Mouse (Mus musculus): ENCODE results near the gene Sp9. TPM values are rescaled to one million over a fixed set of nuclear protein-coding genes. Genes with fewer than 3 reads are reported as not detected.

Sp9 gene
- polyA plus RNA-seq, 1 experiment from 2014 or later, result 1.6 TPM

GRCm38 (mm10) chr2:73304506-73304905, 32.8 kb downstream of the Sp9 start:
- Histone ChIP-seq H3K9ac (replicated peaks; ENCODE audit: low read length) (no peak overlapping the region), H3K27ac (replicated peaks; ENCODE audit: low read depth, low read length) (no peak overlapping the region), H3K27me3 (ENCODE audit: control insufficient read depth, insufficient read depth, low read length) (no peaks in the 10 kb centered on the region), H3K36me3 (replicated peaks; ENCODE audit: control insufficient read depth, insufficient read depth, low read depth, low read length) (peaks cover 3% of the 10 kb centered on the region; the same call in 1 of the 2 replicates), H3K4me2 (ENCODE audit: low read depth, low read length) (no peak overlapping the region), H3K9me3 (replicated peaks; ENCODE audit: control insufficient read depth, low read length) (no peaks in the 10 kb centered on the region), H3K4me1 (ENCODE audit: control insufficient read depth, insufficient read depth, low read length) (no peaks in the 10 kb centered on the region), H3K4me3 (ENCODE audit: low read depth, low read length) (no peak overlapping the region)
- DNase-seq (ENCODE audit: low spot score), result no peak
- WGBS, result 89% methylated on average over 5 of the region's 5 CpGs
- ATAC-seq (replicated peaks; ENCODE audit: insufficient number of reproducible peaks, low FRiP score, low TSS enrichment, low read depth), result no peak

- 88% methylated on average over 7 of the region's 7 CpGs for WGBS
These were observed 34.3 kb downstream of the Sp9 start for GRCm38 (mm10) chr2:73306006-73306405.

GRCm38 (mm10) chr2:73312152-73313116, 40.7 kb downstream of the Sp9 start, which contains the start of the genes Scrn3 and Cir1:
Gene Scrn3, plus strand, starts transcription at chr2:73312601.
Gene Cir1, minus strand, starts transcription at chr2:73312701.
- ATAC-seq (replicated peaks; ENCODE audit: insufficient number of reproducible peaks, low FRiP score, low TSS enrichment, low read depth), result peak; percentile 93
- H3K4me1 ChIP-seq (ENCODE audit: control insufficient read depth, insufficient read depth, low read length), result no peaks in the 10 kb centered on the region; the same call in 1 of the 2 replicates
- peaks cover 3% of the 10 kb centered on the region; the same call in 1 of the 2 replicates for H3K36me3 ChIP-seq (replicated peaks; ENCODE audit: control insufficient read depth, insufficient read depth, low read depth, low read length)
- WGBS, result under 1% methylated on average over 64 of the region's 64 CpGs
- H3K27ac ChIP-seq (replicated peaks; ENCODE audit: low read depth, low read length), result 0 out of 2 replicates have a peak within 1 kb of the TSS, but pooled peaks have one; percentile 15
- no peaks in the 10 kb centered on the region for H3K9me3 ChIP-seq (replicated peaks; ENCODE audit: control insufficient read depth, low read length)
- H3K9ac ChIP-seq (replicated peaks; ENCODE audit: low read length), result peak within 1 kb of the TSS; percentile 74
- peak within 1 kb of the TSS; percentile 85 for H3K4me2 ChIP-seq (ENCODE audit: low read depth, low read length)
- H3K4me3 ChIP-seq (ENCODE audit: low read depth, low read length), result peak within 1 kb of the TSS; percentile 80
- DNase-seq (ENCODE audit: low spot score), result peak; percentile 98
- H3K27me3 ChIP-seq (ENCODE audit: control insufficient read depth, insufficient read depth, low read length), result no peaks in the 10 kb centered on the region

More at GRCm38 (mm10) chr2:73306006-73306405, 34.3 kb downstream of the Sp9 start:
- Histone ChIP-seq H3K4me1 (ENCODE audit: control insufficient read depth, insufficient read depth, low read length) (no peaks in the 10 kb centered on the region), H3K27ac (replicated peaks; ENCODE audit: low read depth, low read length) (no peak overlapping the region), H3K36me3 (replicated peaks; ENCODE audit: control insufficient read depth, insufficient read depth, low read depth, low read length) (peaks cover 3% of the 10 kb centered on the region; the same call in 1 of the 2 replicates), H3K27me3 (ENCODE audit: control insufficient read depth, insufficient read depth, low read length) (no peaks in the 10 kb centered on the region), H3K9me3 (replicated peaks; ENCODE audit: control insufficient read depth, low read length) (no peaks in the 10 kb centered on the region), H3K4me2 (ENCODE audit: low read depth, low read length) (no peak overlapping the region), H3K9ac (replicated peaks; ENCODE audit: low read length) (no peak overlapping the region), H3K4me3 (ENCODE audit: low read depth, low read length) (no peak overlapping the region)
- ATAC-seq (replicated peaks; ENCODE audit: insufficient number of reproducible peaks, low FRiP score, low TSS enrichment, low read depth) (no peak), DNase-seq (ENCODE audit: low spot score) (no peak)

GRCm38 (mm10) chr2:73313117-73313501, 41.4 kb downstream of the Sp9 start:
- Histone ChIP-seq H3K4me3 (ENCODE audit: low read depth, low read length) (peak overlapping the region; percentile 80), H3K36me3 (replicated peaks; ENCODE audit: control insufficient read depth, insufficient read depth, low read depth, low read length) (peaks cover 3% of the 10 kb centered on the region; the same call in 1 of the 2 replicates), H3K4me2 (ENCODE audit: low read depth, low read length) (peak overlapping the region; percentile 48), H3K27ac (replicated peaks; ENCODE audit: low read depth, low read length) (no peak overlapping the region), H3K9ac (replicated peaks; ENCODE audit: low read length) (peak overlapping the region; percentile 48; the same call in 1 of the 2 replicates), H3K9me3 (replicated peaks; ENCODE audit: control insufficient read depth, low read length) (no peaks in the 10 kb centered on the region), H3K27me3 (ENCODE audit: control insufficient read depth, insufficient read depth, low read length) (no peaks in the 10 kb centered on the region), H3K4me1 (ENCODE audit: control insufficient read depth, insufficient read depth, low read length) (no peaks in the 10 kb centered on the region; the same call in 1 of the 2 replicates)
- 43% methylated on average over 14 of the region's 14 CpGs for WGBS
- peak; percentile 31 for DNase-seq (ENCODE audit: low spot score)
- ATAC-seq (replicated peaks; ENCODE audit: insufficient number of reproducible peaks, low FRiP score, low TSS enrichment, low read depth), result no peak

GRCm38 (mm10) chr2:73314311-73314710, 42.6 kb downstream of the Sp9 start:
- ATAC-seq (replicated peaks; ENCODE audit: insufficient number of reproducible peaks, low FRiP score, low TSS enrichment, low read depth) (no peak), DNase-seq (ENCODE audit: low spot score) (no peak)
- no peak overlapping the region for H3K4me2 ChIP-seq (ENCODE audit: low read depth, low read length)
- no peak overlapping the region for H3K9ac ChIP-seq (replicated peaks; ENCODE audit: low read length)
- no peak overlapping the region for H3K4me3 ChIP-seq (ENCODE audit: low read depth, low read length)
- H3K27me3 ChIP-seq (ENCODE audit: control insufficient read depth, insufficient read depth, low read length), result no peaks in the 10 kb centered on the region
- no peaks in the 10 kb centered on the region for H3K9me3 ChIP-seq (replicated peaks; ENCODE audit: control insufficient read depth, low read length)
- H3K36me3 ChIP-seq (replicated peaks; ENCODE audit: control insufficient read depth, insufficient read depth, low read depth, low read length), result no peaks in the 10 kb centered on the region
- H3K27ac ChIP-seq (replicated peaks; ENCODE audit: low read depth, low read length), result no peak overlapping the region
- WGBS, result 88% methylated on average over 3 of the region's 3 CpGs
- H3K4me1 ChIP-seq (ENCODE audit: control insufficient read depth, insufficient read depth, low read length), result no peaks in the 10 kb centered on the region; the same call in 1 of the 2 replicates

- Histone ChIP-seq H3K27me3 (ENCODE audit: control insufficient read depth, insufficient read depth, low read length) (no peaks in the 10 kb centered on the region), H3K4me1 (ENCODE audit: control insufficient read depth, insufficient read depth, low read length) (no peaks in the 10 kb centered on the region), H3K4me2 (ENCODE audit: low read depth, low read length) (no peak overlapping the region), H3K9ac (replicated peaks; ENCODE audit: low read length) (no peak overlapping the region), H3K27ac (replicated peaks; ENCODE audit: low read depth, low read length) (no peak overlapping the region), H3K36me3 (replicated peaks; ENCODE audit: control insufficient read depth, insufficient read depth, low read depth, low read length) (no peaks in the 10 kb centered on the region), H3K9me3 (replicated peaks; ENCODE audit: control insufficient read depth, low read length) (no peaks in the 10 kb centered on the region), H3K4me3 (ENCODE audit: low read depth, low read length) (no peak overlapping the region)
- DNase-seq (ENCODE audit: low spot score), result no peak
- no peak for ATAC-seq (replicated peaks; ENCODE audit: insufficient number of reproducible peaks, low FRiP score, low TSS enrichment, low read depth)
- WGBS, result 93% methylated on average over 9 of the region's 9 CpGs
These were observed 45.7 kb downstream of the Sp9 start for GRCm38 (mm10) chr2:73317426-73317825.

GRCm38 (mm10) chr2:73319218-73319617, 47.5 kb downstream of the Sp9 start:
- Histone ChIP-seq H3K27me3 (ENCODE audit: control insufficient read depth, insufficient read depth, low read length) (no peaks in the 10 kb centered on the region), H3K27ac (replicated peaks; ENCODE audit: low read depth, low read length) (no peak overlapping the region), H3K9me3 (replicated peaks; ENCODE audit: control insufficient read depth, low read length) (no peaks in the 10 kb centered on the region), H3K36me3 (replicated peaks; ENCODE audit: control insufficient read depth, insufficient read depth, low read depth, low read length) (no peaks in the 10 kb centered on the region), H3K9ac (replicated peaks; ENCODE audit: low read length) (no peak overlapping the region), H3K4me1 (ENCODE audit: control insufficient read depth, insufficient read depth, low read length) (no peaks in the 10 kb centered on the region), H3K4me2 (ENCODE audit: low read depth, low read length) (no peak overlapping the region), H3K4me3 (ENCODE audit: low read depth, low read length) (no peak overlapping the region)
- no peak for ATAC-seq (replicated peaks; ENCODE audit: insufficient number of reproducible peaks, low FRiP score, low TSS enrichment, low read depth)
- DNase-seq (ENCODE audit: low spot score), result no peak
- WGBS, result 86% methylated on average over 5 of the region's 5 CpGs

GRCm38 (mm10) chr2:73322991-73323390, 51.3 kb downstream of the Sp9 start:
- H3K9ac ChIP-seq (replicated peaks; ENCODE audit: low read length), result no peak overlapping the region
- no peak overlapping the region for H3K27ac ChIP-seq (replicated peaks; ENCODE audit: low read depth, low read length)
- no peak for DNase-seq (ENCODE audit: low spot score)
- no peak overlapping the region for H3K4me3 ChIP-seq (ENCODE audit: low read depth, low read length)
- no peaks in the 10 kb centered on the region for H3K27me3 ChIP-seq (ENCODE audit: control insufficient read depth, insufficient read depth, low read length)
- no peaks in the 10 kb centered on the region for H3K36me3 ChIP-seq (replicated peaks; ENCODE audit: control insufficient read depth, insufficient read depth, low read depth, low read length)
- no peaks in the 10 kb centered on the region for H3K4me1 ChIP-seq (ENCODE audit: control insufficient read depth, insufficient read depth, low read length)
- no peaks in the 10 kb centered on the region for H3K9me3 ChIP-seq (replicated peaks; ENCODE audit: control insufficient read depth, low read length)
- no peak overlapping the region for H3K4me2 ChIP-seq (ENCODE audit: low read depth, low read length)
- ATAC-seq (replicated peaks; ENCODE audit: insufficient number of reproducible peaks, low FRiP score, low TSS enrichment, low read depth), result no peak
- WGBS, result 69% methylated on average over 12 of the region's 12 CpGs

All from embryonic facial prominence, embryonic 11.5 days (tissue).